ENCODE assay signal across 35 mouse cellular contexts in the genomic region with DNA sequence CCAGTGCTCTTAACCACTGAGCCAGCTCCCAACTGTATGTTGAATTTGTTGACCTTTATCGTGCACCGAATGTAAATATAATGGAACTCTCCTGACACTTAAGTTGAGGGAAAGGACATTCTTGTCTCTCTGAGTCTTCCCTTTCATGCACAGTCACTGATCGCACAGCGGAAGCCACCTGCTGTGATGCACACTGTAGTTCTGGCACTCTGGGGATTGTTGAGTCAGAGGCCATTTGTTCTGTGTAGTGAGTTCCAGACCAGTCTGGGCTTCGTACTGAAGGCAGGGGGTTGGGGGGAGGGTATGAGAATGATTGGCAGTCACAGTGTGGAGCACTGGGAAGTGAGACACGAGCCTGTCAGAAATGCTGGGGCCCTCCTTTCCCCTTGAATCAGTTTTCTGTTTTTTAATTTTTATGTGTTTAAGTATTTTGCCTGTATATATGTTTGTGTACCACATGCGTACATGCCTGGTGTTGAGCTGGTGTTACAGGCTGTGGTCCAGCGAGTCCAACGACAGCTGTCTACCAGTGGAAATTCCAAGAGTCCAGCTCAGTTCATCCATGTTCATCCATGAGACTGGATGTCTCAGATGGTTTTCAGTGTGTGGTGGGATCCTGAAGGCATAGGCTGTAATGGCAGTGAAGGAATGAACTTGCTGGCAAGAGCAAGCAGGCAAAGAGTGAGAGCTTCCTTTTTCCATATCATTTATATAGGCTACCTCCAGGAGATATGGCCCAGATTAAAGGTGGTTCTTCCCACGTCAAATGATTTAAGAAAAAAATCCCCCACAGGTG. TPM values are rescaled to one million over a fixed set of nuclear protein-coding genes. Genes with fewer than 3 reads are reported as not detected.
DNase-seq lines count a peak whose midpoint lies in the region; ATAC-seq and TF ChIP-seq lines count a peak whose summit lies in the region.
"Had no signal": no experiment of that assay in that cellular context is flagged by ENCODE, and none has a peak within 500 bp of the region (broad histone marks: within the 10 kb centered on the region; RNA-seq: fewer than 3 reads in every experiment).

No protein-coding gene starts in this region.

- no peaks in the 10 kb centered on the region for H3K27me3 ChIP-seq in forebrain, embryonic 16.5 days (replicated peaks; ENCODE audit: control insufficient read depth, insufficient read depth, low read length)
- H3K27me3 ChIP-seq in forebrain, embryonic 14.5 days (replicated peaks; ENCODE audit: control insufficient read depth, insufficient read depth, low read length), result no peaks in the 10 kb centered on the region
- no peaks in the 10 kb centered on the region for H3K27me3 ChIP-seq in myocyte (ENCODE audit: control insufficient read depth, insufficient read depth, insufficient read length)
- no peaks in the 10 kb centered on the region for H3K27me3 ChIP-seq in kidney, embryonic 15.5 days
- H3K27me3 ChIP-seq: CH12.LX; embryonic facial prominence, embryonic 12.5 days; forebrain, embryonic 15.5 days; hindbrain, embryonic 13.5 days; liver, embryonic 13.5 days; midbrain, embryonic 13.5 days had no signal

- no peak for TF ChIP-seq POLR2A in myocyte (IDR thresholded peaks at IDR 0.05; ENCODE audit: insufficient read length, low read depth)

- H3K9ac ChIP-seq in forebrain, embryonic 16.5 days (replicated peaks; ENCODE audit: low read depth, low read length), result no peak overlapping the region
- H3K9ac ChIP-seq in forebrain, embryonic 14.5 days (ENCODE audit: low read length), result no peak overlapping the region
- H3K9ac ChIP-seq in kidney, embryonic 15.5 days, result no peak overlapping the region
- H3K9ac ChIP-seq: embryonic facial prominence, embryonic 12.5 days; forebrain, embryonic 15.5 days; hindbrain, embryonic 13.5 days; liver, embryonic 13.5 days; midbrain, embryonic 13.5 days had no signal

- 83% methylated on average over 10 of the region's 10 CpGs for WGBS in forebrain, embryonic 16.5 days
- WGBS in forebrain, embryonic 14.5 days, result 85% methylated on average over 10 of the region's 10 CpGs
- 88% methylated on average over 10 of the region's 10 CpGs for WGBS in kidney, embryonic 15.5 days

- peak; percentile 43; the same call in 1 of the 2 replicates for ATAC-seq in forebrain, embryonic 16.5 days
- ATAC-seq in forebrain, embryonic 14.5 days, result no peak
- ATAC-seq in kidney, embryonic 15.5 days (replicated peaks; ENCODE audit: low FRiP score), result no peak
- ATAC-seq: forebrain, embryonic 15.5 days; intestine, embryonic 16.5 days; midbrain, embryonic 13.5 days had no signal

- no peak overlapping the region for H3K27ac ChIP-seq in forebrain, embryonic 16.5 days (ENCODE audit: low read length)
- no peak overlapping the region for H3K27ac ChIP-seq in forebrain, embryonic 14.5 days (ENCODE audit: low read depth, low read length)
- H3K27ac ChIP-seq in kidney, embryonic 15.5 days, result no peak overlapping the region
- H3K27ac ChIP-seq: embryonic facial prominence, embryonic 12.5 days; forebrain, embryonic 15.5 days; gastrocnemius, adult 2 months; hindbrain, embryonic 13.5 days; liver, embryonic 13.5 days; macrophage; midbrain, embryonic 13.5 days had no signal

- H3K4me2 ChIP-seq in forebrain, embryonic 16.5 days (ENCODE audit: low read length), result no peak overlapping the region
- no peak overlapping the region for H3K4me2 ChIP-seq in forebrain, embryonic 14.5 days (ENCODE audit: low read length)
- no peak overlapping the region for H3K4me2 ChIP-seq in myocyte (ENCODE audit: low read depth)
- no peak overlapping the region for H3K4me2 ChIP-seq in kidney, embryonic 15.5 days
- H3K4me2 ChIP-seq: embryonic facial prominence, embryonic 12.5 days; forebrain, embryonic 15.5 days; heart, embryonic 11.5 days; hindbrain, embryonic 13.5 days; liver, embryonic 13.5 days; midbrain, embryonic 13.5 days had no signal

- H3K79me2 ChIP-seq in myocyte (ENCODE audit: control insufficient read depth, insufficient read depth), result no peaks in the 10 kb centered on the region

- H3ac ChIP-seq in myocyte (ENCODE audit: control insufficient read depth, insufficient read length), result no peak overlapping the region

- DNase-seq in forebrain, embryonic 14.5 days (ENCODE audit: low spot score), result no peak
- DNase-seq in ES-CJ7 (ENCODE audit: low read depth, low spot score) (peak; percentile 88), MN1 (ENCODE audit: low spot score) (peak; percentile 76)
- DNase-seq in adrenal gland, postnatal 10 days, result no peak
- DNase-seq: adrenal gland, postnatal 36 days; embryo, embryonic 11 days; gastrocnemius, adult 2 months; gastrocnemius, postnatal 36 days; heart, adult 18-20 months; heart, postnatal 4 days; kidney, adult 9 months; kidney, postnatal 14 days; left cerebral cortex, postnatal 4 days; liver, embryonic 13.5 days; lung, adult 2 months; lung, postnatal 10 days; right cerebral cortex, postnatal 25 days; spleen, adult 18-20 months; thymus, postnatal 14 days had no signal

- H3K36me3 ChIP-seq in forebrain, embryonic 16.5 days (ENCODE audit: control insufficient read depth, insufficient read depth), result peaks cover 23% of the 10 kb centered on the region
- H3K36me3 ChIP-seq in forebrain, embryonic 14.5 days (ENCODE audit: control insufficient read depth, insufficient read depth, low read length), result peaks cover 54% of the 10 kb centered on the region
- peaks cover 23% of the 10 kb centered on the region for H3K36me3 ChIP-seq in myocyte (ENCODE audit: control insufficient read depth, insufficient read depth)
- H3K36me3 ChIP-seq in kidney, embryonic 15.5 days, result peaks cover 58% of the 10 kb centered on the region

- H3K4me3 ChIP-seq in forebrain, embryonic 16.5 days (replicated peaks; ENCODE audit: low read length), result no peak overlapping the region
- H3K4me3 ChIP-seq in forebrain, embryonic 14.5 days (ENCODE audit: low read depth, low read length), result no peak overlapping the region
- H3K4me3 ChIP-seq in myocyte, result no peak overlapping the region
- no peak overlapping the region for H3K4me3 ChIP-seq in kidney, embryonic 15.5 days (replicated peaks)
- H3K4me3 ChIP-seq: embryonic facial prominence, embryonic 12.5 days; forebrain, embryonic 15.5 days; gastrocnemius, adult 2 months; hindbrain, embryonic 13.5 days; liver, embryonic 13.5 days; midbrain, embryonic 13.5 days had no signal

- H3K4me1 ChIP-seq in forebrain, embryonic 16.5 days (replicated peaks; ENCODE audit: control insufficient read depth, insufficient read depth, low read length), result no peaks in the 10 kb centered on the region
- H3K4me1 ChIP-seq in forebrain, embryonic 14.5 days (ENCODE audit: control insufficient read depth, insufficient read depth, low read length), result no peaks in the 10 kb centered on the region
- peaks cover 38% of the 10 kb centered on the region for H3K4me1 ChIP-seq in kidney, embryonic 15.5 days
- H3K4me1 ChIP-seq: embryonic facial prominence, embryonic 12.5 days; forebrain, embryonic 15.5 days; hindbrain, embryonic 13.5 days; midbrain, embryonic 13.5 days had no signal

- H3K9me3 ChIP-seq in forebrain, embryonic 16.5 days (ENCODE audit: control insufficient read depth, low read length), result no peaks in the 10 kb centered on the region
- H3K9me3 ChIP-seq in forebrain, embryonic 14.5 days (replicated peaks; ENCODE audit: control insufficient read depth, low read length), result no peaks in the 10 kb centered on the region
- H3K9me3 ChIP-seq in kidney, embryonic 15.5 days (replicated peaks), result no peaks in the 10 kb centered on the region
- H3K9me3 ChIP-seq: embryonic facial prominence, embryonic 12.5 days; forebrain, embryonic 15.5 days; hindbrain, embryonic 13.5 days; liver, embryonic 13.5 days; midbrain, embryonic 13.5 days had no signal

TF ChIP-seq in myocyte, 11 proteins besides CTCF, POLR2A, EP300 and RAD21 (continues in another document):
- TF ChIP-seq SRF (IDR thresholded peaks at IDR 0.05; ENCODE audit: control insufficient read depth, insufficient read length, low read depth), result no peak
- TF ChIP-seq MYOD1 (IDR thresholded peaks at IDR 0.05; ENCODE audit: control insufficient read depth in 1 of 3, insufficient read length in 2 of 3, low read depth in 2 of 3), result no peak
- TF ChIP-seq E2F4 (IDR thresholded peaks at IDR 0.05; ENCODE audit: insufficient read depth), result no peak
- TF ChIP-seq REST (IDR thresholded peaks at IDR 0.05; ENCODE audit: insufficient read depth, insufficient read length), result no peak

RNA-seq across cellular contexts. Expression of a gene that starts 17.5 kb away (rescaled TPM):
- 215 and 217 TPM in 2 replicates for polyA plus RNA-seq in forebrain, embryonic 16.5 days (2015; fragmentation: Nextera tagmentation; extraction: Ambion mirVana)
- 178 and 201 TPM in 2 replicates for polyA plus RNA-seq in forebrain, embryonic 14.5 days (2014; fragmentation: Nextera tagmentation; extraction: Ambion mirVana)
- 52.5 TPM for polyA plus RNA-seq in myocyte (2012; fragmentation: generic; extraction: Trizol)
- 75.9 and 77.2 TPM in 2 replicates for polyA plus RNA-seq in kidney, embryonic 15.5 days (2015; fragmentation: Nextera tagmentation; extraction: Ambion mirVana)
- total RNA-seq in adrenal gland, postnatal 10 days (2021), result 100 to 1,000 TPM in 1 of 2 experiments, 10 to 100 TPM in 1; 94.1 to 123 TPM

RNA-seq across cellular contexts. Expression of a gene that starts 30.1 kb away (rescaled TPM):
- polyA plus RNA-seq in forebrain, embryonic 16.5 days (2015; fragmentation: Nextera tagmentation; extraction: Ambion mirVana), result 121 and 122 TPM in 2 replicates
- 94.2 and 107 TPM in 2 replicates for polyA plus RNA-seq in forebrain, embryonic 14.5 days (2014; fragmentation: Nextera tagmentation; extraction: Ambion mirVana)
- 35.2 TPM for polyA plus RNA-seq in myocyte (2012; fragmentation: generic; extraction: Trizol)
- 45.1 and 45.9 TPM in 2 replicates for polyA plus RNA-seq in kidney, embryonic 15.5 days (2015; fragmentation: Nextera tagmentation; extraction: Ambion mirVana)
- total RNA-seq in adrenal gland, postnatal 10 days (2021), result 10 to 100 TPM; 37.4 TPM

RNA-seq across cellular contexts. Expression of a gene that starts 30.2 kb away (rescaled TPM):
- 139 and 147 TPM in 2 replicates for polyA plus RNA-seq in forebrain, embryonic 16.5 days (2015; fragmentation: Nextera tagmentation; extraction: Ambion mirVana)
- polyA plus RNA-seq in forebrain, embryonic 14.5 days (2014; fragmentation: Nextera tagmentation; extraction: Ambion mirVana), result 147 and 180 TPM in 2 replicates
- polyA plus RNA-seq in myocyte (2012; fragmentation: generic; extraction: Trizol), result 115 TPM
- polyA plus RNA-seq in kidney, embryonic 15.5 days (2015; fragmentation: Nextera tagmentation; extraction: Ambion mirVana), result 82.8 and 92.6 TPM in 2 replicates
- total RNA-seq in adrenal gland, postnatal 10 days (2021), result 10 to 100 TPM; 58.0 to 59.9 TPM

RNA-seq across cellular contexts. Expression of a gene that starts 40.5 kb away (rescaled TPM):
- 0.10 and 0.25 TPM in 2 replicates for polyA plus RNA-seq in forebrain, embryonic 16.5 days (2015; fragmentation: Nextera tagmentation; extraction: Ambion mirVana)
- not detected in 2 replicates for polyA plus RNA-seq in forebrain, embryonic 14.5 days (2014; fragmentation: Nextera tagmentation; extraction: Ambion mirVana)
- polyA plus RNA-seq in myocyte (2012; fragmentation: generic; extraction: Trizol), result not detected
- 41.5 and 47.1 TPM in 2 replicates for polyA plus RNA-seq in kidney, embryonic 15.5 days (2015; fragmentation: Nextera tagmentation; extraction: Ambion mirVana)
- 1 to 10 TPM; 2.3 to 5.9 TPM for total RNA-seq in adrenal gland, postnatal 10 days (2021)
- total RNA-seq: adrenal gland, postnatal 36 days; CH12.LX; gastrocnemius, adult 2 months; gastrocnemius, postnatal 36 days; heart, adult 18-20 months; heart, postnatal 4 days; megakaryocyte-erythroid progenitor cell, adult 5-6 weeks; neutrophil, adult 5-6 weeks had no signal
- polyA plus RNA-seq: C2C12; embryonic facial prominence, embryonic 12.5 days; hindbrain, embryonic 13.5 days; lung, adult 2 months; macrophage; neural tube, embryonic 11.5 days; urinary bladder, adult 2 months had no signal

RNA-seq across cellular contexts. Expression of a gene that starts 52.4 kb away (rescaled TPM):
- 599 and 678 TPM in 2 replicates for polyA plus RNA-seq in forebrain, embryonic 16.5 days (2015; fragmentation: Nextera tagmentation; extraction: Ambion mirVana)
- 732 and 818 TPM in 2 replicates for polyA plus RNA-seq in forebrain, embryonic 14.5 days (2014; fragmentation: Nextera tagmentation; extraction: Ambion mirVana)
- 2,234 TPM for polyA plus RNA-seq in myocyte (2012; fragmentation: generic; extraction: Trizol)
- polyA plus RNA-seq in kidney, embryonic 15.5 days (2015; fragmentation: Nextera tagmentation; extraction: Ambion mirVana), result 1,170 and 1,259 TPM in 2 replicates
- total RNA-seq in adrenal gland, postnatal 10 days (2021), result 100 to 1,000 TPM; 739 to 765 TPM

Comparison
In these comparisons a context has a peak if more than half of its experiments do, and no peak if none do; other contexts are left out.
1. DNase-seq: peak in ES-CJ7 (single experiment) and MN1 (single experiment); none in forebrain, embryonic 14.5 days (single experiment) and adrenal gland, postnatal 10 days (single experiment).